Mouse (Mus musculus) inflammation-experienced regulatory T-cells (primary cell): ENCODE measurements around the gene Strip1. TPM values are rescaled to one million over a fixed set of nuclear protein-coding genes. Genes with fewer than 3 reads are reported as not detected.

Source experiments
- polyA plus RNA-seq, 2 experiments: library from polyadenylated mRNA; unstranded; fragments of 100-300 nt; shearing (Covaris generic); gene quantifications; one replicate each; pipeline ENCODE4 v1.2.1; 2017

Strip1 gene
- 10 to 100 TPM; 54.5 to 61.1 TPM for polyA plus RNA-seq

GRCm38 (mm10) chr3:107631523-107631958 is at the start of gene Strip1:
Gene Strip1, minus strand, starts transcription at chr3:107631694.

GRCm38 (mm10) chr3:107630682-107631522 is 592 bp downstream of the Strip1 start, which contains the start of gene Gm10961:
Gene Gm10961, plus strand, starts transcription at chr3:107631322.

GRCm38 (mm10) chr3:107594662-107595263 is 36.7 kb downstream of the Strip1 start, which contains the start of gene Alx3:
Gene Alx3, plus strand, starts transcription at chr3:107595031.

Other genes with a start within 250 kb of the Strip1 start
- gene Kcnc4, start 172.1 kb downstream of the Strip1 start, polyA plus RNA-seq: under 1 TPM; 0.06 to 0.07 TPM
- gene Slc6a17, start 113.7 kb downstream of the Strip1 start, polyA plus RNA-seq: under 1 TPM; 0.07 to 0.97 TPM
- gene Ubl4b, start 76.6 kb downstream of the Strip1 start, polyA plus RNA-seq: 1 to 10 TPM in 1 of 2 experiments, not detected in 1; 1.2 TPM
- gene Alx3, start 36.7 kb downstream of the Strip1 start, polyA plus RNA-seq: under 1 TPM in 1 of 2 experiments, not detected in 1; 0.34 TPM
- not detected for gene Gm10961, start 372 bp downstream of the Strip1 start, polyA plus RNA-seq
- 10 to 100 TPM; 98.7 to 99.3 TPM for gene Ahcyl1, start 64.9 kb upstream of the Strip1 start, polyA plus RNA-seq
- 10 to 100 TPM; 59.3 to 75.4 TPM for gene Csf1, start 128.8 kb upstream of the Strip1 start, polyA plus RNA-seq
- gene Eps8l3, start 245.5 kb upstream of the Strip1 start, polyA plus RNA-seq: not detected